Mouse (Mus musculus): Measurements from ENCODE around the gene Iffo2. TPM values are rescaled to one million over a fixed set of nuclear protein-coding genes. Genes with fewer than 3 reads are reported as not detected.

Gene Iffo2
- polyA plus RNA-seq, 2 experiments = 0.56 to 1.4 TPM

DNA sequence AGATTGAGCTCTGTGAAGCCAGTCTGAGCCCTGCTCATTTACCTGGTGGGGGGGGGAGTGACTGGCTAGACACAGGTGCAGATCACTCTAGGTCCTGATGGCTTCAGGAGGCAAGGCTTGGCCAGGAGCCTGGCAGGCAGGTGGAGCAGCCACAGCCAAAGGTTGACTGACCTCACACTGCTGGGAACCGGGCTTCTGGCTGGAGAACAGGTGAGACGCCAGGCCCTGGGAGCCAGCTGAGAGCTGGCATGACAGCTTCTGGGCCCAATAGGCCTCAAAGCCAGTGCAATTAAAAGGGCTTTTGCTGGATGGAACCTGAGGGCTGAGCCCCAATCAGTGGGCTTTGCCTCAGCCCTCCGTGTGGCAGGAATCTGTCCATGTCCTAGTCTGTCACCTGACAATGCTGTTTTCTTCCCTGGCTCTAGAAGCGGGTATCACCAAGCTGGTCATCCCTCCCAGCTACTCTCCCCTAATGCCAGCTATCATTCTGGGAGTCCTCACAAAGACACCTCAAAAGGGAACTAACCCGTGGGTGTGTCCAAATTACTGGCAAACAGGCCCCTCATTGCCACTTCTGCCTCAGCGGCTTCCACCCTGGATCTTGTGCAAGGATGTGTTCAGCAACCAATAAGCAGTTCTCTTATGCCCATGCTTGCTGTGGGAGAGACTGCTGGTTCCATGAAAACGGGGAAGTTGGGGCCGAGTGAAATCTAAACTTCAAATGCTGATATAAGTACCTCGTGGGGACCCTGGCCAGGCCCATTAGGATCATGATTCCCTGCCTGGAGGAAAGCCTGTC lies 36.9 kb upstream of the Iffo2 start:
- DNase-seq (ENCODE audit: low read depth in 3 of 3, low spot score in 3 of 3) = peak in 2 of 3 experiments; percentile 11 to 27
- Histone ChIP-seq H3K27ac (no peak overlapping the region), H3K4me2 (ENCODE audit: low read depth) (no peak overlapping the region)

GRCm38 (mm10) chr4:139500814-139501213 lies 29.5 kb upstream of the Iffo2 start:
- Histone ChIP-seq H3K27ac (no peak overlapping the region), H3K4me1 (replicated peaks; ENCODE audit: control insufficient read depth in 2 of 2, insufficient read depth in 2 of 2, low read length in 1 of 2) (no peaks in the 10 kb centered on the region), H3K27me3 (ENCODE audit: control insufficient read depth, insufficient read depth, low read length) (no peaks in the 10 kb centered on the region), H3K4me3 (ENCODE audit: insufficient read depth in 1 of 2, low read depth in 2 of 2, low read length in 2 of 2) (no peak overlapping the region), H3K9ac (replicated peaks) (no peak overlapping the region), H3K36me3 (replicated peaks; ENCODE audit: control insufficient read depth, insufficient read depth, low read depth) (no peaks in the 10 kb centered on the region), H3K9me3 (ENCODE audit: control insufficient read depth, low read length) (no peaks in the 10 kb centered on the region; the same call in 1 of the 2 replicates), H3K4me2 (ENCODE audit: low read depth) (no peak overlapping the region)
- DNase-seq (ENCODE audit: low read depth in 3 of 3, low spot score in 3 of 3) = no peak
- no peak for ATAC-seq (ENCODE audit: insufficient read depth)
- TF ChIP-seq CTCF (IDR thresholded peaks at IDR 0.05; ENCODE audit: low read depth) (no peak), EP300 (IDR thresholded peaks at IDR 0.05; ENCODE audit: low read depth) (no peak)
- 65% methylated on average over 14 of the region's 14 CpGs for WGBS (ENCODE audit: insufficient replicate concordance)

More for the DNA sequence above, 36.9 kb upstream of the Iffo2 start:
- Histone ChIP-seq H3K9me3 (ENCODE audit: control insufficient read depth, low read length) (no peaks in the 10 kb centered on the region), H3K4me1 (replicated peaks; ENCODE audit: control insufficient read depth in 2 of 2, insufficient read depth in 2 of 2, low read length in 1 of 2) (no peaks in the 10 kb centered on the region; a peak in 1 of 4 replicates), H3K27me3 (ENCODE audit: control insufficient read depth, insufficient read depth, low read length) (no peaks in the 10 kb centered on the region), H3K4me3 (ENCODE audit: insufficient read depth in 1 of 2, low read depth in 2 of 2, low read length in 2 of 2) (no peak overlapping the region), H3K36me3 (replicated peaks; ENCODE audit: control insufficient read depth, insufficient read depth, low read depth) (peaks cover 21% of the 10 kb centered on the region), H3K9ac (replicated peaks) (no peak overlapping the region)
- WGBS (ENCODE audit: insufficient replicate concordance) = 39% methylated on average over 9 of the region's 9 CpGs
- no peak for ATAC-seq (ENCODE audit: insufficient read depth)
- no peak for TF ChIP-seq CTCF (IDR thresholded peaks at IDR 0.05; ENCODE audit: low read depth)
- TF ChIP-seq EP300 (IDR thresholded peaks at IDR 0.05; ENCODE audit: low read depth) = no peak

GRCm38 (mm10) chr4:139501702-139502101 lies 28.6 kb upstream of the Iffo2 start:
- H3K27ac ChIP-seq = no peak overlapping the region
- H3K4me3 ChIP-seq (ENCODE audit: insufficient read depth in 1 of 2, low read depth in 2 of 2, low read length in 2 of 2) = no peak overlapping the region
- no peak for ATAC-seq (ENCODE audit: insufficient read depth)
- no peak overlapping the region for H3K4me2 ChIP-seq (ENCODE audit: low read depth)
- TF ChIP-seq CTCF (IDR thresholded peaks at IDR 0.05; ENCODE audit: low read depth) = no peak
- no peak for TF ChIP-seq EP300 (IDR thresholded peaks at IDR 0.05; ENCODE audit: low read depth)
- H3K4me1 ChIP-seq (replicated peaks; ENCODE audit: control insufficient read depth in 2 of 2, insufficient read depth in 2 of 2, low read length in 1 of 2) = no peaks in the 10 kb centered on the region
- DNase-seq (ENCODE audit: low read depth in 3 of 3, low spot score in 3 of 3) = no peak
- no peaks in the 10 kb centered on the region for H3K27me3 ChIP-seq (ENCODE audit: control insufficient read depth, insufficient read depth, low read length)
- H3K9ac ChIP-seq (replicated peaks) = no peak overlapping the region
- no peaks in the 10 kb centered on the region for H3K36me3 ChIP-seq (replicated peaks; ENCODE audit: control insufficient read depth, insufficient read depth, low read depth)
- no peaks in the 10 kb centered on the region; the same call in 1 of the 2 replicates for H3K9me3 ChIP-seq (ENCODE audit: control insufficient read depth, low read length)
- 67% methylated on average over 6 of the region's 6 CpGs for WGBS (ENCODE audit: insufficient replicate concordance)

- H3K9me3 ChIP-seq (ENCODE audit: control insufficient read depth, low read length) = no peaks in the 10 kb centered on the region; the same call in 1 of the 2 replicates
- no peak overlapping the region for H3K4me3 ChIP-seq (ENCODE audit: insufficient read depth in 1 of 2, low read depth in 2 of 2, low read length in 2 of 2)
- H3K27me3 ChIP-seq (ENCODE audit: control insufficient read depth, insufficient read depth, low read length) = no peaks in the 10 kb centered on the region
- DNase-seq (ENCODE audit: low read depth in 3 of 3, low spot score in 3 of 3) = no peak
- TF ChIP-seq CTCF (IDR thresholded peaks at IDR 0.05; ENCODE audit: low read depth) (no peak), EP300 (IDR thresholded peaks at IDR 0.05; ENCODE audit: low read depth) (no peak)
- no peaks in the 10 kb centered on the region for H3K36me3 ChIP-seq (replicated peaks; ENCODE audit: control insufficient read depth, insufficient read depth, low read depth)
- no peak overlapping the region for H3K27ac ChIP-seq
- no peak overlapping the region for H3K4me2 ChIP-seq (ENCODE audit: low read depth)
- WGBS (ENCODE audit: insufficient replicate concordance) = 53% methylated on average over 8 of the region's 8 CpGs
- no peak for ATAC-seq (ENCODE audit: insufficient read depth)
- no peak overlapping the region for H3K9ac ChIP-seq (replicated peaks)
- H3K4me1 ChIP-seq (replicated peaks; ENCODE audit: control insufficient read depth in 2 of 2, insufficient read depth in 2 of 2, low read length in 1 of 2) = no peaks in the 10 kb centered on the region
These were observed 26.4 kb upstream of the Iffo2 start for GRCm38 (mm10) chr4:139503919-139504318.

DNA sequence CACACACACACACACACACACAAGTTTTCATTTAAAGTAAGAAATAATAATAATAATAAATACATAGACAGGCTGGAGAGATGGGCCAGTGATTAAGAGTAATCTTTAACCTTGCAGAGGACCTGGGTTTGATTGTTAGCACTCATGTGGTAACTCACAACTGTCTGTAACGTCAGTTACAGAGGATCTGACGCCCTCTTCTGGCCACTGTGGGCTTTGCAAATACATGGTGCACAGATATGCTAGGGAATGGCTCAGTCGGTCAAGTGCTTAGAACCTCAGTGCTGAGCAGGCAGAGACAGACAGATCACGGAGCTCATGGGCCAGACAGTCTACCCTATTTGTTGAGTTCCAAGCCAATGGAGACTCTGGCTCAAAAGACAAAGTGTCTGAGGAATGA lies 24.6 kb upstream of the Iffo2 start:
- Histone ChIP-seq H3K27me3 (ENCODE audit: control insufficient read depth, insufficient read depth, low read length) (no peaks in the 10 kb centered on the region), H3K9me3 (ENCODE audit: control insufficient read depth, low read length) (no peaks in the 10 kb centered on the region; the same call in 1 of the 2 replicates), H3K9ac (replicated peaks) (no peak overlapping the region), H3K27ac (no peak overlapping the region), H3K4me3 (ENCODE audit: insufficient read depth in 1 of 2, low read depth in 2 of 2, low read length in 2 of 2) (no peak overlapping the region), H3K4me1 (replicated peaks; ENCODE audit: control insufficient read depth in 2 of 2, insufficient read depth in 2 of 2, low read length in 1 of 2) (no peaks in the 10 kb centered on the region), H3K36me3 (replicated peaks; ENCODE audit: control insufficient read depth, insufficient read depth, low read depth) (no peaks in the 10 kb centered on the region), H3K4me2 (ENCODE audit: low read depth) (no peak overlapping the region)
- no peak for TF ChIP-seq EP300 (IDR thresholded peaks at IDR 0.05; ENCODE audit: low read depth)
- TF ChIP-seq CTCF (IDR thresholded peaks at IDR 0.05; ENCODE audit: low read depth) = no peak
- ATAC-seq (ENCODE audit: insufficient read depth) = no peak
- WGBS (ENCODE audit: insufficient replicate concordance) = 62% methylated on average over 4 of the region's 4 CpGs
- DNase-seq (ENCODE audit: low read depth in 3 of 3, low spot score in 3 of 3) = no peak

All from liver, embryonic 14.5 days (tissue).